Comparison of ENCODE assay signal across 19 mouse cellular contexts in the genomic region with DNA sequence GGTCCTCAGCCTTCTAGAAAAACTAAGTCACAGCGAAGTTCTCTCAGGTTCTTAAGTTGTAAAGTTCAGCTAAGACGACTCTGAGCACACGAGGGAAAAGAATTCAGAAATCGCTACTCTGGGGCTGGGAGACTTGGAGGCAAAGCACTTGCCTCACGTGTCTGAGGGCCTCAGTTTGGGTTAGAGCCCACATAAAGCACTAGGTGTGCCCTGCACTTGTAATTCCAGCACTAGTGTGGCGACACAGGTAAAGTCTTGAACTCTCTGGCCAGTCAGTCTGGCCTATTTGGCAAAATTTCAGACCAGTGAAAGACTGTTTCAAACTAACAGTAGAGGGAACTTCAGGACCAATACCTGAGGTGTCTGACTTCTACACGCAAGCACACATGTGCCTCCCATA.
DNase-seq lines count a peak whose midpoint lies in the region; ATAC-seq and TF ChIP-seq lines count a peak whose summit lies in the region.
"Had no signal": no experiment of that assay in that cellular context is flagged by ENCODE, and none has a peak within 500 bp of the region (broad histone marks: within the 10 kb centered on the region; RNA-seq: fewer than 3 reads in every experiment).

No protein-coding gene starts in this region.

- H3K4me2 ChIP-seq in lung, embryonic 16.5 days (ENCODE audit: low read depth, low read length), result no peak overlapping the region
- H3K4me2 ChIP-seq: embryonic facial prominence, embryonic 12.5 days; forebrain, embryonic 12.5 days; hindbrain, embryonic 14.5 days had no signal

- no peaks in the 10 kb centered on the region for H3K9me3 ChIP-seq in lung, embryonic 16.5 days (ENCODE audit: control insufficient read depth, low read length)
- H3K9me3 ChIP-seq in heart, embryonic 10.5 days, result no peaks in the 10 kb centered on the region
- H3K9me3 ChIP-seq: embryonic facial prominence, embryonic 12.5 days; forebrain, embryonic 12.5 days had no signal

- no peaks in the 10 kb centered on the region for H3K79me2 ChIP-seq in heart, adult 2 months (replicated peaks; ENCODE audit: control insufficient read depth, insufficient read depth, low read length)

- no peak overlapping the region for H3K9ac ChIP-seq in lung, embryonic 16.5 days (ENCODE audit: low read length)
- no peak overlapping the region for H3K9ac ChIP-seq in heart, adult 2 months (ENCODE audit: low read depth, low read length)
- H3K9ac ChIP-seq: embryonic facial prominence, embryonic 12.5 days; forebrain, embryonic 12.5 days; hindbrain, embryonic 14.5 days had no signal

- H3K27me3 ChIP-seq in lung, embryonic 16.5 days (ENCODE audit: control insufficient read depth, insufficient read depth, low read depth, low read length), result no peaks in the 10 kb centered on the region
- no peaks in the 10 kb centered on the region for H3K27me3 ChIP-seq in heart, adult 2 months (ENCODE audit: control insufficient read depth, insufficient read depth, low read length)
- H3K27me3 ChIP-seq in heart, embryonic 10.5 days (ENCODE audit: insufficient read depth, poor library complexity, severe bottlenecking), result no peaks in the 10 kb centered on the region
- H3K27me3 ChIP-seq: embryonic facial prominence, embryonic 12.5 days; forebrain, embryonic 12.5 days had no signal

- no peak overlapping the region for H3K4me3 ChIP-seq in layer of hippocampus, adult 2 months
- no peak overlapping the region for H3K4me3 ChIP-seq in lung, embryonic 16.5 days (ENCODE audit: low read length)
- no peak overlapping the region for H3K4me3 ChIP-seq in heart, adult 2 months
- no peak overlapping the region for H3K4me3 ChIP-seq in heart, embryonic 10.5 days
- H3K4me3 ChIP-seq: embryonic facial prominence, embryonic 12.5 days; forebrain, embryonic 12.5 days; gastrocnemius, adult 2 months had no signal

- 73% methylated on average over 7 of the region's 7 CpGs for WGBS in lung, embryonic 16.5 days
- WGBS in heart, adult 2 months, result 96% methylated on average over 7 of the region's 7 CpGs
- 84% methylated on average over 7 of the region's 7 CpGs for WGBS in heart, embryonic 10.5 days

- DNase-seq in layer of hippocampus, adult 2 months (ENCODE audit: low spot score in 2 of 2), result no peak
- DNase-seq in layer of hippocampus, adult 9-11 months, result no peak
- peak; percentile 71 for DNase-seq in lung, postnatal 25 days (ENCODE audit: low spot score)
- DNase-seq in frontal cortex, postnatal 14 days (ENCODE audit: low spot score in 2 of 2), result no peak
- DNase-seq in heart, adult 2 months, result no peak
- DNase-seq in heart, embryonic 10.5 days (ENCODE audit: low spot score), result no peak
- DNase-seq: adrenal gland, adult 2 months; adrenal gland, postnatal 25 days; cerebellum, adult 2 months; cerebellum, postnatal 14 days; embryo, embryonic 11 days; gastrocnemius, adult 2 months; gastrocnemius, postnatal 25 days; heart, postnatal 10 days; heart, postnatal 4 days had no signal

- peaks cover 14% of the 10 kb centered on the region for H3K4me1 ChIP-seq in lung, embryonic 16.5 days (replicated peaks; ENCODE audit: control insufficient read depth, insufficient read depth, low read length)
- H3K4me1 ChIP-seq in heart, adult 2 months (ENCODE audit: control insufficient read depth, insufficient read depth, low read length), result peaks cover 4% of the 10 kb centered on the region
- H3K4me1 ChIP-seq in heart, embryonic 10.5 days, result peaks cover 37% of the 10 kb centered on the region

- no peak for TF ChIP-seq CTCF in layer of hippocampus, adult 2 months (conservative IDR thresholded peaks at IDR 0.05)
- TF ChIP-seq CTCF in heart, adult 2 months (IDR thresholded peaks at IDR 0.05), result no peak

- no peak for TF ChIP-seq POLR2A in heart, adult 2 months (IDR thresholded peaks at IDR 0.05; ENCODE audit: insufficient read depth, low read depth, low read length)

- TF ChIP-seq EP300 in heart, adult 2 months (IDR thresholded peaks at IDR 0.05; ENCODE audit: insufficient read depth, low read depth, low read length), result no peak

- intact Hi-C loops in heart, adult 2 months (cut with DNase I), result no loop called here

- peak overlapping the region; percentile 8; the same call in 1 of the 2 replicates for H3K27ac ChIP-seq in layer of hippocampus, adult 2 months
- H3K27ac ChIP-seq in lung, embryonic 16.5 days (ENCODE audit: low read length), result peak overlapping the region; percentile 76
- H3K27ac ChIP-seq in heart, adult 2 months, result no peak overlapping the region
- H3K27ac ChIP-seq in heart, embryonic 10.5 days, result no peak overlapping the region
- H3K27ac ChIP-seq: embryonic facial prominence, embryonic 12.5 days; gastrocnemius, adult 2 months; hindbrain, embryonic 14.5 days had no signal

- no peaks in the 10 kb centered on the region for H3K36me3 ChIP-seq in lung, embryonic 16.5 days (ENCODE audit: control insufficient read depth, insufficient read depth, low read length)
- no peaks in the 10 kb centered on the region for H3K36me3 ChIP-seq in heart, adult 2 months (ENCODE audit: control insufficient read depth, insufficient read depth, low read length)
- H3K36me3 ChIP-seq in heart, embryonic 10.5 days, result no peaks in the 10 kb centered on the region
- H3K36me3 ChIP-seq: embryonic facial prominence, embryonic 12.5 days; forebrain, embryonic 12.5 days had no signal

- ATAC-seq in lung, embryonic 16.5 days (ENCODE audit: low read depth), result peak; percentile 43; the same call in 1 of the 2 replicates

Comparison
In these comparisons a context has a peak if more than half of its experiments do, and no peak if none do; other contexts are left out.
1. H3K27ac ChIP-seq: peak in layer of hippocampus, adult 2 months (single experiment) and lung, embryonic 16.5 days (single experiment); none in heart, adult 2 months (single experiment) and heart, embryonic 10.5 days (single experiment).